Mouse (Mus musculus) ES-CJ7 (cell line): ENCODE measurements around the gene Asb16.

Source experiments
- DNase-seq: peaks from one replicate; pipeline ENCODE4 v3.0.0; 2011; ENCODE audit warnings: low read depth, low spot score

The Asb16 gene

GRCm38 (mm10) chr11:102268520-102269244 is at the start of gene Asb16:
Asb16 (plus strand) TSS chr11:102268743.
- no peak for DNase-seq

- DNase-seq, result peak; percentile 61
Observed at GRCm38 (mm10) chr11:102218783-102219182, 49.8 kb upstream of the Asb16 start.

GRCm38 (mm10) chr11:102219247-102219993 is 49.1 kb upstream of the Asb16 start:
- DNase-seq, result no peak

GRCm38 (mm10) chr11:102219994-102220346 is 48.6 kb upstream of the Asb16 start:
- DNase-seq, result no peak

- no peak for DNase-seq
Observed at GRCm38 (mm10) chr11:102220451-102220850, 48.1 kb upstream of the Asb16 start.

GRCm38 (mm10) chr11:102221243-102221953 is 47.1 kb upstream of the Asb16 start:
- DNase-seq, result no peak

GRCm38 (mm10) chr11:102221954-102222351 is 46.6 kb upstream of the Asb16 start:
- no peak for DNase-seq

- DNase-seq, result peak; percentile 57
Observed at GRCm38 (mm10) chr11:102223166-102223565, 45.4 kb upstream of the Asb16 start.

- peak; percentile 50 for DNase-seq
Observed at GRCm38 (mm10) chr11:102224686-102225085, 43.9 kb upstream of the Asb16 start.

GRCm38 (mm10) chr11:102225221-102225620 is 43.3 kb upstream of the Asb16 start:
- DNase-seq, result no peak

- no peak for DNase-seq
Observed at GRCm38 (mm10) chr11:102226067-102226978, 42.2 kb upstream of the Asb16 start.

- DNase-seq, result no peak
Observed at GRCm38 (mm10) chr11:102227270-102228190, 41.0 kb upstream of the Asb16 start.

- DNase-seq, result no peak
Observed at GRCm38 (mm10) chr11:102228191-102228545, 40.4 kb upstream of the Asb16 start.

GRCm38 (mm10) chr11:102228646-102229268 is 39.8 kb upstream of the Asb16 start:
- DNase-seq, result no peak

GRCm38 (mm10) chr11:102229331-102229953 is 39.1 kb upstream of the Asb16 start:
- peak; percentile 30 for DNase-seq

- peak; percentile 99 for DNase-seq
Observed at GRCm38 (mm10) chr11:102230006-102230741, 38.4 kb upstream of the Asb16 start, which contains the start of gene Hdac5. Hdac5 (minus strand) TSS chr11:102230166.

- DNase-seq, result no peak
Observed at GRCm38 (mm10) chr11:102236022-102236421, 32.5 kb upstream of the Asb16 start.

- DNase-seq, result no peak
Observed at GRCm38 (mm10) chr11:102240636-102241035, 27.9 kb upstream of the Asb16 start.

- DNase-seq, result no peak
Observed at GRCm38 (mm10) chr11:102241246-102241645, 27.3 kb upstream of the Asb16 start.
